Mouse (Mus musculus) granulocyte monocyte progenitor cell, adult 5-6 weeks (primary cell): ENCODE data around the gene Sec22c. TPM values are rescaled to one million over a fixed set of nuclear protein-coding genes. Genes with fewer than 3 reads are reported as not detected.
A peak's percentile ranks its signal among the peaks of the same experiment; 100 is the strongest.

Experiments used
- ATAC-seq: replicated peaks from 2 replicates; pipeline ENCODE4 v1.8.0; 2016; ENCODE audit warnings: mild to moderate bottlenecking, moderate TSS enrichment, inconsistent platforms; ENCODE audit not compliant: poor library complexity, severe bottlenecking
- total RNA-seq, 2 experiments: library from RNA; stranded (forward) in 1 of 2; stranded (reverse) in 1 of 2; fragments of 200-712, 200-1000 nt in 1 of 2; fragments of >200 nt in 1 of 2; fragmentation: Nextera tagmentation in 1 of 2; gene quantifications; 2 replicates each; pipeline ENCODE4 v1.2.3; 2014 to 2017

Gene Sec22c
- total RNA-seq, 2 experiments from 2014 or later = 10.5 to 18.2 TPM

GRCm38 (mm10) chr9:121697150-121698049 is 7.9 kb downstream of the Sec22c start:
- peak; percentile 55; the same call in 1 of the 2 replicates for ATAC-seq

- ATAC-seq = no peak
Observed at GRCm38 (mm10) chr9:121696626-121697025, 8.7 kb downstream of the Sec22c start.

GRCm38 (mm10) chr9:121694736-121695135 is 10.6 kb downstream of the Sec22c start:
- ATAC-seq = no peak

- ATAC-seq = no peak
Observed at GRCm38 (mm10) chr9:121690734-121691133, 14.6 kb downstream of the Sec22c start.

- ATAC-seq = no peak
Observed at GRCm38 (mm10) chr9:121690200-121690651, 15.1 kb downstream of the Sec22c start.

- ATAC-seq = no peak
Observed at GRCm38 (mm10) chr9:121684702-121685101, 20.6 kb downstream of the Sec22c start.

- no peak for ATAC-seq
Observed at GRCm38 (mm10) chr9:121682037-121682680, 23.1 kb downstream of the Sec22c start.

- no peak for ATAC-seq
Observed at GRCm38 (mm10) chr9:121681191-121681590, 24.1 kb downstream of the Sec22c start.

GRCm38 (mm10) chr9:121679549-121679948 is 25.7 kb downstream of the Sec22c start:
- peak; percentile 28 for ATAC-seq

- ATAC-seq = no peak
Observed at GRCm38 (mm10) chr9:121677476-121677875, 27.8 kb downstream of the Sec22c start.

- peak; percentile 56 for ATAC-seq
Observed at GRCm38 (mm10) chr9:121677069-121677468, 28.2 kb downstream of the Sec22c start.

- ATAC-seq = no peak
Observed at GRCm38 (mm10) chr9:121675556-121675955, 29.7 kb downstream of the Sec22c start.

- peak; percentile 80 for ATAC-seq
Observed at GRCm38 (mm10) chr9:121675011-121675410, 30.3 kb downstream of the Sec22c start.

- no peak for ATAC-seq
Observed at GRCm38 (mm10) chr9:121673716-121674115, 31.6 kb downstream of the Sec22c start.

- no peak for ATAC-seq
Observed at GRCm38 (mm10) chr9:121672311-121672710, 33.0 kb downstream of the Sec22c start.

GRCm38 (mm10) chr9:121671300-121671699 is 34.0 kb downstream of the Sec22c start:
- 0 out of 2 replicates have a peak, but pooled peaks have one; percentile 16 for ATAC-seq

- peak; percentile 57 for ATAC-seq
Observed at GRCm38 (mm10) chr9:121669348-121669791, 35.9 kb downstream of the Sec22c start.

GRCm38 (mm10) chr9:121667822-121668221 is 37.5 kb downstream of the Sec22c start:
- peak; percentile 45 for ATAC-seq

GRCm38 (mm10) chr9:121666957-121667630 is 38.2 kb downstream of the Sec22c start:
- no peak for ATAC-seq

- ATAC-seq = no peak
Observed at GRCm38 (mm10) chr9:121664104-121664503, 41.2 kb downstream of the Sec22c start.

GRCm38 (mm10) chr9:121663467-121663866 is 41.8 kb downstream of the Sec22c start:
- ATAC-seq = no peak
